Mouse (Mus musculus) thymus, postnatal 14 days (tissue): ENCODE measurements at regions not wholly inside any gene's neighbourhood (a gene's known extent, or its start where the extent isn't known, plus 50 kb on each side); places are given as distances from the start of the nearest gene placed in this dataset.

Experiments
- DNase-seq: peaks from one replicate; pipeline ENCODE4 v3.0.0; 2021

- DNase-seq = peak; percentile 9
Observed at GRCm38 (mm10) chr13:93564902-93565301, 65.3 kb upstream of the Jmy start.

DNA sequence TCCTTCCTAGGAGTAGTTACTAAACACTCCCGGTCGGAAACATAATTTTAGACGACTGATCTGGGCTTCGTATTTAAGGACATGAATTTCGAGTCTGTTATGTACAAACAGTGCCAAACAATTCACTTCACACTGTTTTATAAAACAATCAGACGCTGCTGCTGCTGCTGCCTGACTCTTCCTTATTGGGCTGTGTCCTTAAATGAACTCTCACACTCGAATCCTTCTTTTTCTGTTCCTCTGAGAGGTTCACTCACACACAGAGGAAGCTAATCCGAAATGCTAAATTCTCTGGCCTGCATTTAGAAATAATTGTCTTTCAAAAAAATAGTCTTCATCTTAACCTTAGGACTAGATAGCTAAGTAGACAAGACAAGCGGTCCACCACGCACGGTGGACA is 64.5 kb upstream of the Jmy start:
- DNase-seq = no peak

DNA sequence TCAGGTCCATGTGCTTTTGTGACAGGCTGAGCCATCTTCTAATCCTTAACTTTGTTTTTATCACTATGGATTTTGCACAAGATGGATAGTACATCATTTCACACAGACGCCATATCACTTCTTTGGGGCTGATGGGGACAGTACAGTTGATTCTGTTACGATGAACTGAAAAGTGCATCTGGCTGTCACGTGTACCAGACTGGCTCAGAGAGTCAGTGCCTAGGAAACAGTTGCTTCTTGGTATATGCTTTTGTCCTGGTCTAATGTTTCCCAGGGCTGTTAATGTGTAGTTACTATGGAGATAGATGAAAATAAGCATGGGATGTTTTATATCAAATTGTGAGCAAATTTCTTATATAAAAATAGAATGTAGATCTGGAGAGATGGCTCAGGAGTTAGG is 60.7 kb upstream of the Jmy start:
- no peak for DNase-seq

GRCm38 (mm10) chr13:93558603-93559002 is 59.0 kb upstream of the Jmy start:
- DNase-seq = no peak

GRCm38 (mm10) chr13:93556119-93556518 is 56.5 kb upstream of the Jmy start:
- DNase-seq = no peak

DNA sequence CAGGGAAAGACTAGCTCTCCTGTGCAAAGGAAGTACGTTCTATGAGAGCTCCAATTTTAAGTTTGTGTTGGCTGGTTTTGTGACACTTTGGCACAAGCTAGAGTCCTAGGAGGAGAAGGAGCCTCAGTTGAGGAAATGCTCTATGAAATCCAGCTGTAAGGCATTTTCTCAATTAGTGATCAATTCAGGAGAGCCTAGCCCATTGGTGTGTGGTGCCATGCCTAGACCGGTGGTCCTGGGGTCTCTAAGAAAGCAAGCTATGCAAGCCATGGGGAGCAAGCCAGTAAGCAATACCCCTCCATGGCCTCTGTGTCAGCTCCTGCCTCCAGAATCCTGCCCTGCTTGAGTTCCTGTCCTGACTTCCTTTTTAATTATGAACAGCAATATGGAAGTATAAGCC is 55.3 kb upstream of the Jmy start:
- no peak for DNase-seq

DNA sequence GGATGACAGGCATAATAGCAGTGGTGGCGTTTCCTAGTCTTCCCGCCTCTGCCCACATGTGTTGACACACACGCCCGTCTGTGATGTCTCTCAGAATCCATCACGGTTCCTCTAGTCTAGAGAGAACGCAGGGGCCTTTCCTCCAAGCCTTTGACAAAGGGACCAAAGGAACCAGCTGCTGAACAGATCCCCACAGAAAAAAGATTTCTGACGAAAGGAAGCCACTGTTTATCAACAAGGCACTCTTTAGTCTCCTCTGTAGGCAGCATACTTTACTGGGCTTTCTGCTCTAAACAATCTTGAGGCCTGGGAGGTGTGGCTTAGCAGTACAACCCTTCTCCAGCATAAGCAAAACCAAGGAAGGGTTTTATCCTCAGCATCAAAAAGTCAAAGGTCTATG is 54.3 kb upstream of the Jmy start:
- DNase-seq = no peak

DNA sequence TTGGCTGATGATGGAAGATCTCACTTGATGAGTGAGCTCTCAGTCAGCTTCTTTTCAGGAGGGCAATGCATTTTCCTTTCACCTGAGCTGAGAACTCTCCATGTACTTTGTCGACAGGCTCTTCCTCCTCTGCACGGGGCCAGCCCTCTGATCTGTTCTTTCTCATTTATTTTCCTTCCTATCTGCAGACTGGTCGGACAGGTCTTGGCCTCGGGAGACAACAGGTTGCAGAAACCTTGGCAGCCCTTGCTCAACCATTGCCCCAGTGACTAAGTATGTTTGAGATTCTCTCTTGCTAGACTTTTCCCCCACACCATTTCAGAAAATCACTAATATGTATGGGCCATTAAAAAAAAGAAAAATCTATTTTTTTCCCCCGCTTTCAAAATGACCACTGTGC is 53.7 kb upstream of the Jmy start:
- no peak for DNase-seq

DNA sequence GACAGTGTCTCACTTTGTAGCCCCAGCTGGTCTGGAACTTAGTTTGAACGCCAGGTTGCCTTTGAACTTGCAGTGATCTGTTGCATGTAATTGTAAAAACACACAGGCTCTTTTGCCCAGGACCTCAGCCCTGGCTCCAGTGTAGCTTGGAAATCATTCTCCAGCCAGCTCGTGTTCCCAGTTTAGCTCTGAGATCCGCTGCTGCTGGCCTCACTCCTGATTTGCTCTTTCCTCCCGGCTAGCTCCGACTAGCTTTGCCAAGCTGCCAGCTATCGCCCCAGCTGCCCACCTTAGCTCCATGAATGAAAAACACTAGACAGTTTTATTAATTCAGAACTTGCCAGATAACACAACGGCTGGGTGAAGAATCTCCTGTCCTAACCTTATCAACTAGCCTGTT is 50.7 kb upstream of the Jmy start:
- no peak for DNase-seq
